ENCODE assay signal across 7 mouse cellular contexts in the genomic region with DNA sequence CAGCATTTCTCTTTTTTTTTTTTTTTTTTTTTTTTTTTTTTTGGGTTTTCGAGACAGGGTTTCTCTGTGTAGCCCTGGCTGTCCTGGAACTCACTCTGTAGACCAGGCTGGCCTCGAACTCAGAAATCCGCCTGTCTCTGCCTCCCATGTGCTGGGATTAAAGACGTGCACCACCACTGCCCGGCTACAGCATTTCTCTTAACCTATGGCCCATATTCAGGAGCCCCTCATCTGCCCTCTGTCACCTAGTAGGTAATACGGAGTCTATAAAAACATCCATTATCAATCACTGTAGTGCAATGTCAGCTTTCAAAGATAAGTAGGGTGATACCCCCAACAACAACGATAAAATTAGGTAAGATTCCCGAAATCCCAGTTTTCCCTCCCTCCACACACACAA. TPM values are rescaled to one million over a fixed set of nuclear protein-coding genes. Genes with fewer than 3 reads are reported as not detected.
DNase-seq lines count a peak whose midpoint lies in the region; ATAC-seq and TF ChIP-seq lines count a peak whose summit lies in the region.
"Not testable (repeated sequence)": the region's sequence is repeated elsewhere in the genome, so short reads cannot be mapped to it uniquely, and the experiment has no call there.

No protein-coding gene starts in this region.

- 90% methylated on average over 7 of the region's 8 CpGs for WGBS in forebrain, embryonic 13.5 days
- 89% methylated on average over 7 of the region's 8 CpGs for WGBS in hindbrain, embryonic 12.5 days
- 75% methylated on average over 7 of the region's 8 CpGs for WGBS in liver, embryonic 13.5 days (ENCODE audit: insufficient replicate concordance)
- WGBS in neural tube, embryonic 15.5 days: 89% methylated on average over 7 of the region's 8 CpGs

- DNase-seq in cerebellum, adult 9-11 months: peak; percentile 29
- DNase-seq in liver, embryonic 13.5 days: not testable (repeated sequence)

- 0 out of 2 replicates have a peak overlapping the region, but pooled peaks have one; percentile 7 for H3K4me2 ChIP-seq in forebrain, embryonic 13.5 days
- 0 out of 2 replicates have a peak overlapping the region, but pooled peaks have one; percentile 80 for H3K4me2 ChIP-seq in hindbrain, embryonic 12.5 days (replicated peaks)
- H3K4me2 ChIP-seq in liver, embryonic 13.5 days: peak overlapping the region; percentile 89
- 0 out of 2 replicates have a peak overlapping the region, but pooled peaks have one; percentile 86 for H3K4me2 ChIP-seq in neural tube, embryonic 15.5 days

- H3K9me3 ChIP-seq in ES-Bruce4 (replicated peaks; ENCODE audit: control insufficient read depth, insufficient read depth, low read length, poor library complexity, severe bottlenecking); forebrain, embryonic 13.5 days (replicated peaks); hindbrain, embryonic 12.5 days (replicated peaks); liver, embryonic 13.5 days (replicated peaks); megakaryocyte, embryonic 14.5 days; neural tube, embryonic 15.5 days (replicated peaks): not testable (repeated sequence)

- not testable (repeated sequence) for H3K27me3 ChIP-seq in ES-Bruce4 (ENCODE audit: control insufficient read depth, insufficient read depth, low read length, poor library complexity, severe bottlenecking); forebrain, embryonic 13.5 days; hindbrain, embryonic 12.5 days; liver, embryonic 13.5 days; megakaryocyte, embryonic 14.5 days (replicated peaks); neural tube, embryonic 15.5 days (replicated peaks)

- peaks cover 29% of the 10 kb centered on the region for H3K36me3 ChIP-seq in ES-Bruce4 (ENCODE audit: control insufficient read depth, insufficient read depth, low read length, poor library complexity, severe bottlenecking)
- H3K36me3 ChIP-seq in forebrain, embryonic 13.5 days (ENCODE audit: poor library complexity, severe bottlenecking): peaks cover 24% of the 10 kb centered on the region
- peaks cover 24% of the 10 kb centered on the region for H3K36me3 ChIP-seq in hindbrain, embryonic 12.5 days
- H3K36me3 ChIP-seq in liver, embryonic 13.5 days: peaks cover 28% of the 10 kb centered on the region
- peaks cover 28% of the 10 kb centered on the region for H3K36me3 ChIP-seq in megakaryocyte, embryonic 14.5 days (replicated peaks; ENCODE audit: low read length)
- H3K36me3 ChIP-seq in neural tube, embryonic 15.5 days: peaks cover 22% of the 10 kb centered on the region

- TF ChIP-seq POLR2A in ES-Bruce4 (IDR thresholded peaks at IDR 0.05; ENCODE audit: insufficient read depth, low read length): not testable (repeated sequence)

- TF ChIP-seq CTCF in ES-Bruce4 (IDR thresholded peaks at IDR 0.05; ENCODE audit: low read depth, low read length): not testable (repeated sequence)

- H3K27ac ChIP-seq in ES-Bruce4 (ENCODE audit: insufficient read depth, low read length); forebrain, embryonic 13.5 days; hindbrain, embryonic 12.5 days; liver, embryonic 13.5 days; neural tube, embryonic 15.5 days (replicated peaks): not testable (repeated sequence)

- not testable (repeated sequence) for TF ChIP-seq EP300 in ES-Bruce4 (IDR thresholded peaks at IDR 0.05; ENCODE audit: insufficient read depth, low read depth, low read length)

- ATAC-seq in forebrain, embryonic 13.5 days; hindbrain, embryonic 12.5 days (ENCODE audit: low FRiP score); liver, embryonic 13.5 days (ENCODE audit: low read depth); neural tube, embryonic 15.5 days (ENCODE audit: low FRiP score): not testable (repeated sequence)

- H3K4me1 ChIP-seq in ES-Bruce4 (ENCODE audit: control insufficient read depth, insufficient read depth, low read length); hindbrain, embryonic 12.5 days: not testable (repeated sequence)
- H3K4me1 ChIP-seq in forebrain, embryonic 13.5 days: peaks cover 17% of the 10 kb centered on the region
- H3K4me1 ChIP-seq in liver, embryonic 13.5 days (replicated peaks): peaks cover 40% of the 10 kb centered on the region
- peaks cover 38% of the 10 kb centered on the region for H3K4me1 ChIP-seq in megakaryocyte, embryonic 14.5 days
- peaks cover 21% of the 10 kb centered on the region for H3K4me1 ChIP-seq in neural tube, embryonic 15.5 days

- peak overlapping the region; percentile 39; the same call in 1 of the 2 replicates for H3K9ac ChIP-seq in ES-Bruce4 (ENCODE audit: low read depth, poor library complexity, severe bottlenecking)
- not testable (repeated sequence) for H3K9ac ChIP-seq in forebrain, embryonic 13.5 days; hindbrain, embryonic 12.5 days; neural tube, embryonic 15.5 days (replicated peaks)
- peak overlapping the region; percentile 15; the same call in 1 of the 2 replicates for H3K9ac ChIP-seq in liver, embryonic 13.5 days

- H3K4me3 ChIP-seq in ES-Bruce4 (ENCODE audit: low read depth, low read length); forebrain, embryonic 13.5 days; hindbrain, embryonic 12.5 days; neural tube, embryonic 15.5 days (replicated peaks): not testable (repeated sequence)
- H3K4me3 ChIP-seq in liver, embryonic 13.5 days (replicated peaks): peak overlapping the region; percentile 16; the same call in 1 of the 2 replicates
- H3K4me3 ChIP-seq in megakaryocyte, embryonic 14.5 days (replicated peaks): peak overlapping the region; percentile 79

RNA-seq across cellular contexts. Expression of a gene that starts 1.6 kb away (rescaled TPM):
- polyA plus RNA-seq in ES-Bruce4 (2011; ENCODE audit: insufficient read depth, insufficient read length, low read depth, missing spikeins): 1,704 and 1,789 TPM in 2 replicates
- 820 and 824 TPM in 2 replicates for polyA plus RNA-seq in forebrain, embryonic 13.5 days (2015; fragmentation: Nextera tagmentation; extraction: Ambion mirVana)
- 497 and 613 TPM in 2 replicates for polyA plus RNA-seq in hindbrain, embryonic 12.5 days (2016; fragmentation: Nextera tagmentation; extraction: Ambion mirVana)
- 724 and 893 TPM in 2 replicates for polyA plus RNA-seq in liver, embryonic 13.5 days (2015; fragmentation: Nextera tagmentation; extraction: Ambion mirVana)
- 434 and 3,041 TPM in 2 replicates for polyA plus RNA-seq in megakaryocyte, embryonic 14.5 days (2012; ENCODE audit: insufficient read depth, low replicate concordance)
- 564 and 667 TPM in 2 replicates for polyA plus RNA-seq in neural tube, embryonic 15.5 days (2015; fragmentation: Nextera tagmentation; extraction: Ambion mirVana)

RNA-seq across cellular contexts. Expression of a gene that starts 6.7 kb away (rescaled TPM):
- 0.37 and 0.84 TPM in 2 replicates for polyA plus RNA-seq in ES-Bruce4 (2011; ENCODE audit: insufficient read depth, insufficient read length, low read depth, missing spikeins)
- 0.74 and 0.78 TPM in 2 replicates for polyA plus RNA-seq in forebrain, embryonic 13.5 days (2015; fragmentation: Nextera tagmentation; extraction: Ambion mirVana)
- polyA plus RNA-seq in hindbrain, embryonic 12.5 days (2016; fragmentation: Nextera tagmentation; extraction: Ambion mirVana): 0.63 and 0.72 TPM in 2 replicates
- 0.16 and 0.24 TPM in 2 replicates for polyA plus RNA-seq in liver, embryonic 13.5 days (2015; fragmentation: Nextera tagmentation; extraction: Ambion mirVana)
- 1.5 and 2.4 TPM in 2 replicates for polyA plus RNA-seq in megakaryocyte, embryonic 14.5 days (2012; ENCODE audit: insufficient read depth, low replicate concordance)
- polyA plus RNA-seq in neural tube, embryonic 15.5 days (2015; fragmentation: Nextera tagmentation; extraction: Ambion mirVana): 0.96 and 1.1 TPM in 2 replicates

RNA-seq across cellular contexts. Expression of a gene that starts 22.9 kb away (rescaled TPM):
- 10.0 and 10.7 TPM in 2 replicates for polyA plus RNA-seq in ES-Bruce4 (2011; ENCODE audit: insufficient read depth, insufficient read length, low read depth, missing spikeins)
- 11.8 and 13.6 TPM in 2 replicates for polyA plus RNA-seq in forebrain, embryonic 13.5 days (2015; fragmentation: Nextera tagmentation; extraction: Ambion mirVana)
- 13.0 and 14.5 TPM in 2 replicates for polyA plus RNA-seq in hindbrain, embryonic 12.5 days (2016; fragmentation: Nextera tagmentation; extraction: Ambion mirVana)
- 4.6 and 5.5 TPM in 2 replicates for polyA plus RNA-seq in liver, embryonic 13.5 days (2015; fragmentation: Nextera tagmentation; extraction: Ambion mirVana)
- polyA plus RNA-seq in megakaryocyte, embryonic 14.5 days (2012; ENCODE audit: insufficient read depth, low replicate concordance): 1.4 and 1.5 TPM in 2 replicates
- 9.8 and 13.6 TPM in 2 replicates for polyA plus RNA-seq in neural tube, embryonic 15.5 days (2015; fragmentation: Nextera tagmentation; extraction: Ambion mirVana)

RNA-seq across cellular contexts. Expression of a gene that starts 39.5 kb away (rescaled TPM):
- 1.2 and 1.6 TPM in 2 replicates for polyA plus RNA-seq in ES-Bruce4 (2011; ENCODE audit: insufficient read depth, insufficient read length, low read depth, missing spikeins)
- polyA plus RNA-seq in forebrain, embryonic 13.5 days (2015; fragmentation: Nextera tagmentation; extraction: Ambion mirVana): 7.0 and 7.5 TPM in 2 replicates
- 6.2 and 6.4 TPM in 2 replicates for polyA plus RNA-seq in hindbrain, embryonic 12.5 days (2016; fragmentation: Nextera tagmentation; extraction: Ambion mirVana)
- 0.66 TPM in 2 replicates for polyA plus RNA-seq in liver, embryonic 13.5 days (2015; fragmentation: Nextera tagmentation; extraction: Ambion mirVana)
- polyA plus RNA-seq in megakaryocyte, embryonic 14.5 days (2012; ENCODE audit: insufficient read depth, low replicate concordance): 0.25 TPM in 1 of 2 replicates, not detected in the other
- polyA plus RNA-seq in neural tube, embryonic 15.5 days (2015; fragmentation: Nextera tagmentation; extraction: Ambion mirVana): 6.7 and 7.5 TPM in 2 replicates

RNA-seq across cellular contexts. Expression of a gene that starts 45.1 kb away (rescaled TPM):
- polyA plus RNA-seq in ES-Bruce4 (2011; ENCODE audit: insufficient read depth, insufficient read length, low read depth, missing spikeins): 1.5 and 2.3 TPM in 2 replicates
- 12.3 and 12.5 TPM in 2 replicates for polyA plus RNA-seq in forebrain, embryonic 13.5 days (2015; fragmentation: Nextera tagmentation; extraction: Ambion mirVana)
- 14.5 and 15.2 TPM in 2 replicates for polyA plus RNA-seq in hindbrain, embryonic 12.5 days (2016; fragmentation: Nextera tagmentation; extraction: Ambion mirVana)
- polyA plus RNA-seq in liver, embryonic 13.5 days (2015; fragmentation: Nextera tagmentation; extraction: Ambion mirVana): 3.3 and 3.6 TPM in 2 replicates
- 1.9 and 2.1 TPM in 2 replicates for polyA plus RNA-seq in megakaryocyte, embryonic 14.5 days (2012; ENCODE audit: insufficient read depth, low replicate concordance)
- polyA plus RNA-seq in neural tube, embryonic 15.5 days (2015; fragmentation: Nextera tagmentation; extraction: Ambion mirVana): 13.1 and 13.3 TPM in 2 replicates

Comparison
In these comparisons a context has a peak if more than half of its experiments do, and no peak if none do; other contexts are left out.
1. H3K4me2 ChIP-seq: peak in every context shown above with its lines; median percentile 89 in liver, embryonic 13.5 days; 86 in neural tube, embryonic 15.5 days; 80 in hindbrain, embryonic 12.5 days; 7 in forebrain, embryonic 13.5 days.